Mouse (Mus musculus) midbrain, embryonic 16.5 days (tissue): ENCODE results near the gene Pycr1. TPM values are rescaled to one million over a fixed set of nuclear protein-coding genes. Genes with fewer than 3 reads are reported as not detected.

Experiments
- ATAC-seq: fragments of 200-750 bp; cut with Nextera tagmentation; 2 replicates; pipeline ENCODE4 v1.8.0; 2017; ENCODE audit warnings: moderate TSS enrichment
- H3K27ac ChIP-seq: fragments of 300-500 bp; sonication (generic); 2 replicates; pipeline ENCODE4 v1.5.1; 2014; ENCODE audit warnings: mild to moderate bottlenecking, low read length, mixed read lengths
- H3K27me3 ChIP-seq: fragments of 300-500 bp; sonication (generic); 2 replicates; pipeline ENCODE4 v1.6.1; 2014; ENCODE audit warnings: low read depth, low read length, mixed read lengths; ENCODE audit not compliant: control insufficient read depth, insufficient read depth
- H3K36me3 ChIP-seq: fragments of 300-500 bp; sonication (generic); 2 replicates; pipeline ENCODE4 v1.6.1; 2014; ENCODE audit warnings: mild to moderate bottlenecking, low read length, moderate library complexity, mixed read lengths; ENCODE audit not compliant: control insufficient read depth, insufficient read depth
- H3K4me1 ChIP-seq: fragments of 300-500 bp; sonication (generic); 2 replicates; pipeline ENCODE4 v1.6.1; 2014; ENCODE audit warnings: mild to moderate bottlenecking, low read length, mixed read lengths; ENCODE audit not compliant: control insufficient read depth, insufficient read depth
- H3K4me2 ChIP-seq: fragments of 300-500 bp; sonication (generic); 2 replicates; pipeline ENCODE4 v1.6.1; 2014; ENCODE audit warnings: mild to moderate bottlenecking, low read length, mixed read lengths
- H3K4me3 ChIP-seq: fragments of 300-500 bp; sonication (generic); 2 replicates; pipeline ENCODE4 v1.5.1; 2014; ENCODE audit warnings: low read depth, mild to moderate bottlenecking, low read length, moderate library complexity, mixed read lengths
- H3K9ac ChIP-seq: fragments of 300-500 bp; sonication (generic); 2 replicates; pipeline ENCODE4 v1.6.1; 2014; ENCODE audit warnings: low read depth, low read length, mixed read lengths
- H3K9me3 ChIP-seq: fragments of 300-500 bp; sonication (generic); replicated peaks from 2 replicates; pipeline ENCODE4 v1.6.1; 2014; ENCODE audit warnings: mild to moderate bottlenecking, low read length, mixed read lengths; ENCODE audit not compliant: control insufficient read depth, poor library complexity, severe bottlenecking
- WGBS: fragments of 180-500 bp; shearing (Covaris S2); extraction: QIAGEN DNeasy Blood & Tissue Kit; methylation state at CpG from one replicate; pipeline ENCODE4 v1.1.7; 2014; 5-methylcytosine and 5-hydroxymethylcytosine counted together
- polyA plus RNA-seq: library from polyadenylated mRNA; unstranded; fragments of >200 nt; fragmentation: Nextera tagmentation; extraction: Ambion mirVana; gene quantifications from 2 replicates; pipeline ENCODE4 v1.2.1, GENCODE M21; 2015

The Pycr1 gene
- polyA plus RNA-seq, 1 experiment from 2014 or later, result 18.1 TPM

- 40% methylated on average over 7 of the region's 7 CpGs for WGBS
- no peak for ATAC-seq
- Histone ChIP-seq H3K9me3 (no peaks in the 10 kb centered on the region), H3K4me1 (peaks cover 29% of the 10 kb centered on the region), H3K27me3 (no peaks in the 10 kb centered on the region), H3K9ac (0 out of 2 replicates have a peak overlapping the region, but pooled peaks have one; percentile 30), H3K4me2 (peak overlapping the region; percentile 93; the same call in 1 of the 2 replicates), H3K27ac (no peak overlapping the region), H3K4me3 (no peak overlapping the region), H3K36me3 (peaks cover 6% of the 10 kb centered on the region)
Observed at GRCm38 (mm10) chr11:120630881-120631725, 12.5 kb downstream of the Pycr1 start.

- Histone ChIP-seq H3K9ac (no peak overlapping the region), H3K9me3 (no peaks in the 10 kb centered on the region), H3K27me3 (no peaks in the 10 kb centered on the region), H3K4me2 (no peak overlapping the region), H3K27ac (no peak overlapping the region), H3K36me3 (peaks cover 6% of the 10 kb centered on the region), H3K4me1 (peaks cover 31% of the 10 kb centered on the region), H3K4me3 (no peak overlapping the region)
- ATAC-seq, result no peak
- WGBS, result 38% methylated on average over 5 of the region's 5 CpGs
Observed at GRCm38 (mm10) chr11:120630401-120630871, 13.1 kb downstream of the Pycr1 start.

- peaks cover 35% of the 10 kb centered on the region for H3K4me1 ChIP-seq
- H3K9me3 ChIP-seq, result no peaks in the 10 kb centered on the region
- WGBS, result 30% methylated on average over 7 of the region's 7 CpGs
- H3K4me2 ChIP-seq, result no peak overlapping the region
- no peak overlapping the region for H3K4me3 ChIP-seq
- no peak for ATAC-seq
- no peak overlapping the region for H3K27ac ChIP-seq
- H3K27me3 ChIP-seq, result no peaks in the 10 kb centered on the region
- no peak overlapping the region for H3K9ac ChIP-seq
- peaks cover 6% of the 10 kb centered on the region for H3K36me3 ChIP-seq
Observed at GRCm38 (mm10) chr11:120629911-120630310, 13.7 kb downstream of the Pycr1 start.

GRCm38 (mm10) chr11:120629341-120629730 is 14.2 kb downstream of the Pycr1 start:
- Histone ChIP-seq H3K36me3 (peaks cover 6% of the 10 kb centered on the region), H3K4me1 (peaks cover 35% of the 10 kb centered on the region), H3K4me2 (no peak overlapping the region), H3K9ac (no peak overlapping the region), H3K27me3 (no peaks in the 10 kb centered on the region), H3K27ac (no peak overlapping the region), H3K4me3 (no peak overlapping the region), H3K9me3 (no peaks in the 10 kb centered on the region)
- no peak for ATAC-seq
- 71% methylated on average over 23 of the region's 23 CpGs for WGBS

GRCm38 (mm10) chr11:120628601-120629340 is 14.8 kb downstream of the Pycr1 start:
- no peak for ATAC-seq
- Histone ChIP-seq H3K4me2 (no peak overlapping the region), H3K27me3 (no peaks in the 10 kb centered on the region), H3K4me1 (peaks cover 41% of the 10 kb centered on the region), H3K9me3 (no peaks in the 10 kb centered on the region), H3K36me3 (peaks cover 6% of the 10 kb centered on the region), H3K27ac (no peak overlapping the region), H3K4me3 (no peak overlapping the region), H3K9ac (no peak overlapping the region)
- WGBS, result 94% methylated on average over 23 of the region's 23 CpGs

- no peak overlapping the region for H3K9ac ChIP-seq
- H3K27ac ChIP-seq, result no peak overlapping the region
- WGBS, result 83% methylated on average over 22 of the region's 22 CpGs
- H3K36me3 ChIP-seq, result peaks cover 6% of the 10 kb centered on the region
- no peak overlapping the region for H3K4me3 ChIP-seq
- H3K9me3 ChIP-seq, result no peaks in the 10 kb centered on the region
- no peak overlapping the region for H3K4me2 ChIP-seq
- no peak for ATAC-seq
- no peaks in the 10 kb centered on the region for H3K27me3 ChIP-seq
- H3K4me1 ChIP-seq, result peaks cover 46% of the 10 kb centered on the region
Observed at GRCm38 (mm10) chr11:120627468-120628300, 15.9 kb downstream of the Pycr1 start.

- H3K4me3 ChIP-seq, result no peak overlapping the region
- H3K4me1 ChIP-seq, result peaks cover 40% of the 10 kb centered on the region
- no peak for ATAC-seq
- H3K27me3 ChIP-seq, result no peaks in the 10 kb centered on the region
- no peak overlapping the region for H3K9ac ChIP-seq
- peaks cover 7% of the 10 kb centered on the region for H3K36me3 ChIP-seq
- H3K9me3 ChIP-seq, result no peaks in the 10 kb centered on the region
- H3K4me2 ChIP-seq, result no peak overlapping the region
- no peak overlapping the region for H3K27ac ChIP-seq
- WGBS, result 93% methylated on average over 11 of the region's 11 CpGs
Observed at GRCm38 (mm10) chr11:120626785-120627467, 16.6 kb downstream of the Pycr1 start.

- peak within 1 kb of the TSS; percentile 97 for H3K4me2 ChIP-seq
- WGBS, result 19% methylated on average over 5 of the region's 5 CpGs
- no peaks in the 10 kb centered on the region for H3K9me3 ChIP-seq
- H3K27ac ChIP-seq, result peak within 1 kb of the TSS; percentile 79
- H3K27me3 ChIP-seq, result no peaks in the 10 kb centered on the region
- peaks cover 17% of the 10 kb centered on the region for H3K36me3 ChIP-seq
- H3K9ac ChIP-seq, result peak within 1 kb of the TSS; percentile 81
- H3K4me3 ChIP-seq, result peak within 1 kb of the TSS; percentile 96
- peaks cover 23% of the 10 kb centered on the region for H3K4me1 ChIP-seq
- ATAC-seq, result peak; percentile 41
Observed at GRCm38 (mm10) chr11:120625152-120625775, 18.3 kb downstream of the Pycr1 start, which contains the start of gene Sirt7. Gene Sirt7, minus strand, starts transcription at chr11:120625240.
